Mouse (Mus musculus): Measurements from ENCODE around the gene Syne3. TPM values are rescaled to one million over a fixed set of nuclear protein-coding genes. Genes with fewer than 3 reads are reported as not detected.

The Syne3 gene
- total RNA-seq, 2 experiments from 2014 or later = 1.2 to 2.1 TPM

- DNase-seq (ENCODE audit: low spot score in 2 of 2) = no peak
Measured at GRCm38 (mm10) chr12:104925765-104926164, 83.8 kb downstream of the Syne3 start.

- DNase-seq (ENCODE audit: low spot score in 2 of 2) = no peak
Measured at GRCm38 (mm10) chr12:104925035-104925434, 84.6 kb downstream of the Syne3 start.

- DNase-seq (ENCODE audit: low spot score in 2 of 2) = no peak
Measured at GRCm38 (mm10) chr12:104924546-104924945, 85.1 kb downstream of the Syne3 start.

GRCm38 (mm10) chr12:104923948-104924388 is 85.6 kb downstream of the Syne3 start:
- no peak for DNase-seq (ENCODE audit: low spot score in 2 of 2)

- no peak for DNase-seq (ENCODE audit: low spot score in 2 of 2)
Measured at GRCm38 (mm10) chr12:104922647-104923046, 87.0 kb downstream of the Syne3 start.

- DNase-seq (ENCODE audit: low spot score in 2 of 2) = no peak
Measured at GRCm38 (mm10) chr12:104921071-104921470, 88.5 kb downstream of the Syne3 start.

GRCm38 (mm10) chr12:104919247-104919646 is 90.4 kb downstream of the Syne3 start:
- DNase-seq (ENCODE audit: low spot score in 2 of 2) = no peak

GRCm38 (mm10) chr12:104917927-104918326 is 91.7 kb downstream of the Syne3 start:
- DNase-seq (ENCODE audit: low spot score in 2 of 2) = no peak

- no peak for DNase-seq (ENCODE audit: low spot score in 2 of 2)
Measured at GRCm38 (mm10) chr12:104917297-104917696, 92.3 kb downstream of the Syne3 start.

- no peak for DNase-seq (ENCODE audit: low spot score in 2 of 2)
Measured at GRCm38 (mm10) chr12:104916776-104917175, 92.8 kb downstream of the Syne3 start.

GRCm38 (mm10) chr12:104915681-104916080 is 93.9 kb downstream of the Syne3 start:
- DNase-seq (ENCODE audit: low spot score in 2 of 2) = no peak

GRCm38 (mm10) chr12:104912990-104913389 is 96.6 kb downstream of the Syne3 start:
- DNase-seq (ENCODE audit: low spot score in 2 of 2) = no peak

- peak; percentile 54 to 83 for DNase-seq (ENCODE audit: low spot score in 2 of 2)
Measured at GRCm38 (mm10) chr12:104912281-104912933, 97.2 kb downstream of the Syne3 start.

GRCm38 (mm10) chr12:104909750-104910149 is 99.9 kb downstream of the Syne3 start:
- DNase-seq (ENCODE audit: low spot score in 2 of 2) = no peak

GRCm38 (mm10) chr12:104908986-104909385 is 100.6 kb downstream of the Syne3 start:
- no peak for DNase-seq (ENCODE audit: low spot score in 2 of 2)

- DNase-seq (ENCODE audit: low spot score in 2 of 2) = no peak
Measured at GRCm38 (mm10) chr12:104908024-104908781, 101.4 kb downstream of the Syne3 start.

- DNase-seq (ENCODE audit: low spot score in 2 of 2) = no peak
Measured at GRCm38 (mm10) chr12:104907133-104907532, 102.5 kb downstream of the Syne3 start.

- no peak for DNase-seq (ENCODE audit: low spot score in 2 of 2)
Measured at GRCm38 (mm10) chr12:104904138-104904537, 105.5 kb downstream of the Syne3 start.

- DNase-seq (ENCODE audit: low spot score in 2 of 2) = no peak
Measured at GRCm38 (mm10) chr12:104902392-104903053, 107.1 kb downstream of the Syne3 start.

- DNase-seq (ENCODE audit: low spot score in 2 of 2) = peak in 1 of 2 experiments; percentile 37
Measured at GRCm38 (mm10) chr12:104901320-104901719, 108.3 kb downstream of the Syne3 start.

GRCm38 (mm10) chr12:104899835-104900234 is 109.8 kb downstream of the Syne3 start:
- no peak for DNase-seq (ENCODE audit: low spot score in 2 of 2)

GRCm38 (mm10) chr12:104899161-104899560 is 110.4 kb downstream of the Syne3 start:
- no peak for DNase-seq (ENCODE audit: low spot score in 2 of 2)

Data from layer of hippocampus, postnatal 14 days (tissue).